Mouse (Mus musculus) CD8-positive naive resting alpha-beta T cell, adult 2 months (primary cell): ENCODE data around the gene Lilra5.
"Not testable (repeated sequence)": the region's sequence is repeated elsewhere in the genome, so short reads cannot be mapped to it uniquely, and the experiment has no call there.

Experiments
- DNase-seq, 2 experiments: peaks; one replicate each; pipeline ENCODE4 v3.0.0; 2022; ENCODE audit warnings: low read depth in 2 of 2, low spot score in 2 of 2

Gene Lilra5

DNA sequence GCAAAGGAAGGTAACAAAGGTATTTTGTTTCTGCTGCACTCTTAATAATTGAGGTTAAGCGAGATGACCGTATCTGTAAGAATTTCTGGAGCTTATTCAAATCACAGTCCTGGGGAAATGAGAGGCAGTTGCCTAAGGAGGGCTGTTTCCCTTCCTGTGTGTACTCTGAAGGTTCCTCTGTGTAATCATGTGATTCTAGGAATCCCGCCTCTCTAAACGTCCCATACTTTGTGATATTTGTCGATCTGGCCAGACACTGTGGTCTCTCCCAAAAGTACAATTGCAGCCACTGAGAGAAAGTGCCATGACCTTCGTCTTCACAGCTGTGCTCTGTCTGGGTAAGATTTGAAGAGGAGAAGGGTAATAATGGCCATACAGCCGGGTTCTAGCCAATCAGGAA lies at the start of gene Lilra5:
Lilra5 (plus strand) TSS at position 301 of the 400 bp plus-strand sequence.
- no peak for DNase-seq

DNA sequence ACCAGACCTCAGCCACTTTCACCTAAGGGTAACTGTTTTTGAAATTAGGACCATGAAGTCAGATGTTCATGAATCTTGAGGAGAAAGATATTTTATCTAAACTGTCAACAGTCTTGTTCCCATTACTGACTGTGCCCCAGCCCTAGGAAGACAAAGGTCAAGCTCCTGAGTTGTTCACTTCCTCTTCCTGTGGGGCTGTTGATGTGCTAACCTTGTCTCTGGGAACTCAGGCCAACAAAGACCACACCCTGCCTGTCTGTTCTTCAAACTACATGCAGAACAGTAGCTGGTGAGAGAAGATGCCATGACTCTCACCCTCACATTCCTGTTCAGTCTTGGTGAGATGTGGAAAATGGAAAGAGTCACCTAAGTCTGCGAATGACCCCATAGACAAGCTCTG lies 30.4 kb upstream of the Lilra5 start:
- no peak for DNase-seq

- DNase-seq: no peak
Measured at GRCm38 (mm10) chr7:4208626-4209025, 28.9 kb upstream of the Lilra5 start.

- not testable (repeated sequence) for DNase-seq
Measured at GRCm38 (mm10) chr7:4213436-4213835, 24.1 kb upstream of the Lilra5 start.

DNA sequence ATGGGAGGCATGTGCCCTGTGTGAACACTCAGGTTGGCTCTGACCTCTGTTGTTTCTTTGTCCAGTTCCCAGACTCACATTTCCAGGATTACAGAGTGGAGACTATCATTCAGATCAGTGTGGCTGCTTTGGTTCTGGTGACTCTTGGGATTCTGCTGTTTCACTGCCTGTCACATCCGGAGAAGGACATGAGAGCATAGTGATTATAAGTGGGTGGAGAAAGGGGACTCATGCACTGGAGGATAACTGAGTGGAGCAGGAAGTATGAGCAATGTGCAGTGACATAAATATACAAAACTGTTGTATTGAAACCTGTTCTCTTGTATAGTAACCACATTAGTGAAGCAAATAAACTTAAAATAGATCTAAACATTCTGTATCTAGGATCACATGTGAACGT lies 22.2 kb upstream of the Lilra5 start:
- no peak for DNase-seq

- DNase-seq: no peak
Measured at GRCm38 (mm10) chr7:4215805-4216204, 21.7 kb upstream of the Lilra5 start.

- no peak for DNase-seq
Measured at GRCm38 (mm10) chr7:4235536-4235935, 2.0 kb upstream of the Lilra5 start.

DNA sequence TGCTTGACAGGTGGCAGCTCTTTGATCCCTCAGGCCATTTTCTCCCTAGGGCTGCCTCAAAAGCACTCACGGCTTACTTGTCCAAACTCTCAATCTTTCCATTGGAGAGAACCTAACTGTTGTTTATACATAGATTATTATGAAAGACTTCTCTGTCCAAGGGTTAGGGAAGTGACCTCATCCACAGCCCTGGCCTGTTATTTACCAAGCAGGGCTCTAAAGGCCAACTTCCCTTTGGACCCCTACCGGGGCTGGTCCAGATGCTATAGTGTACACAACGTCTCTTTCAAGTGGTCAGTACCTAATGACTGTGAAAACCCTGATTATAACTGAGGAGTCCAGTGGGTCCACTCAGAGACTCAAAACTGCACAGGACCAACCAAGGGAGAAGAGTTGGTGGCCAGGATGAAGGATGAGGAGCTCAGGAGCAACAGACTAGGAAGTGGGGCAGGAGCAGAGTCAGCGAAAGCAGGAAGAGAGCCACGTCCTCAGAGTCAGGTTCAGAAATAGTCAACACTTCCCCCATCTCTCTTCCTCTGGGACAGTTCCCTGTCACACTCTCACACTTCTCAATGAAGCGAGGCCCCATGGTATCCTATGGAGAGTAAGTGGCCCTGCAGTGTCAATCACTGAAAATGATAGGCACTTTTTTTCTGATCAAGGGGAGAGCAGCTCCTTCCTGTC lies 1.6 kb downstream of the Lilra5 start:
- no peak for DNase-seq

DNA sequence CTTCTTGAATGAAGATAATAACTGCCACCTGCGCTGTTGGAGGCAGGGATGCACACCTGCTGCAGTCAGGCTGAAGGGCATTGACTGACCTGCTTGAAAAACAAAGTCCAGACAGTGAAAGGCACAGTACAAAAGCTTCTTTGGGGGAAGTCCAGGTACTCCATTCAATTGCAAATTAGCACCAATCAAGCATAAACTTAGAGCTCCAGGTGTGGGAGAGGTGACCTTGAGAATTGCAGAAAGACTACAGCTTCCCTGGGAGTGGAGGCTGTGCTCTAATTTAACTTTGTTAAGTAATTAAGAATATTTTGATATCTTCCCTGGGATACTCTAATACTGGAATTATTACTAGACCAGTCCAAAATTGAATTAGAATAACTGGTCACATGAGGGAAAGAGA lies 13.7 kb downstream of the Lilra5 start:
- not testable (repeated sequence) for DNase-seq

GRCm38 (mm10) chr7:4256060-4256459 lies 18.5 kb downstream of the Lilra5 start:
- not testable (repeated sequence) for DNase-seq

GRCm38 (mm10) chr7:4260521-4260920 lies 23.0 kb downstream of the Lilra5 start:
- DNase-seq: not testable (repeated sequence)

DNA sequence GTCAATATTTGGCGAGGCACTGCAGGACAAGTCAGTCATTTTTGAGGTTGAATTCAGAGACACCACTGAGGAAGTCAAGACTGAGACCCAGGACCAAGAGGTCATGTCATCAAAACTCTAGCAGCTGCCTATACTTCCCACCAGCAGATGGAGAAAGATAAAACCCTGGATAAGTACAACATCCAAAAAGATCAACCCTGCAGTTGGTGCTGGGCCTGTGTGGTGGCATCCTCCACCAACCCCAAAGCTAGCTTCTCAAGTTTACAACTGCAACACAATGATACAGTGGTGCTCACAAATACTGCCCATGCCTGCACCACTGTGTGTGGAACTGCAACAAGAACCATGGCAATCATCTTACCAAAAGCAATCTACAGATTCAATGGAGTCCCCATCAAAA lies 34.6 kb downstream of the Lilra5 start:
- not testable (repeated sequence) for DNase-seq

- not testable (repeated sequence) for DNase-seq
Measured at GRCm38 (mm10) chr7:4273874-4274273, 36.3 kb downstream of the Lilra5 start.

- DNase-seq: not testable (repeated sequence)
Measured at GRCm38 (mm10) chr7:4275500-4275899, 37.9 kb downstream of the Lilra5 start.

GRCm38 (mm10) chr7:4292638-4293037 lies 55.1 kb downstream of the Lilra5 start:
- no peak for DNase-seq
